8 mouse cellular contexts compared by ENCODE assay signal in genomic region chr10:80141786-80142529, GRCm38 (mm10). TPM values are rescaled to one million over a fixed set of nuclear protein-coding genes. Genes with fewer than 3 reads are reported as not detected.
DNase-seq lines count a peak whose midpoint lies in the region; ATAC-seq and TF ChIP-seq lines count a peak whose summit lies in the region.

No protein-coding gene starts in this region.

- no peaks in the 10 kb centered on the region for H3K9me3 ChIP-seq in embryonic facial prominence, embryonic 12.5 days
- H3K9me3 ChIP-seq in limb, embryonic 12.5 days = no peaks in the 10 kb centered on the region
- no peaks in the 10 kb centered on the region for H3K9me3 ChIP-seq in midbrain, embryonic 14.5 days (ENCODE audit: control insufficient read depth, low read length)

- peaks cover 32% of the 10 kb centered on the region for H3K36me3 ChIP-seq in embryonic facial prominence, embryonic 12.5 days
- peaks cover 34% of the 10 kb centered on the region for H3K36me3 ChIP-seq in limb, embryonic 12.5 days
- H3K36me3 ChIP-seq in midbrain, embryonic 14.5 days (ENCODE audit: control insufficient read depth, insufficient read depth, low read length) = peaks cover 26% of the 10 kb centered on the region
- peaks cover 12% of the 10 kb centered on the region for H3K36me3 ChIP-seq in spleen, adult 2 months (ENCODE audit: control insufficient read depth, insufficient read depth, low read length)

- peak overlapping the region; percentile 82 for H3K27ac ChIP-seq in embryonic facial prominence, embryonic 12.5 days
- H3K27ac ChIP-seq in limb, embryonic 12.5 days = peak overlapping the region; percentile 68
- H3K27ac ChIP-seq in midbrain, embryonic 14.5 days (replicated peaks; ENCODE audit: low read depth, low read length) = peak overlapping the region; percentile 87
- H3K27ac ChIP-seq in spleen, adult 2 months (ENCODE audit: insufficient read depth, low read length) = peak overlapping the region; percentile 92

- peak; percentile 68 for TF ChIP-seq POLR2A in spleen, adult 2 months (IDR thresholded peaks at IDR 0.05; ENCODE audit: low read depth, low read length)

- peak overlapping the region; percentile 77 for H3K4me3 ChIP-seq in embryonic facial prominence, embryonic 12.5 days
- peak overlapping the region; percentile 75 for H3K4me3 ChIP-seq in limb, embryonic 12.5 days (replicated peaks)
- peak overlapping the region; percentile 73 for H3K4me3 ChIP-seq in midbrain, embryonic 14.5 days (replicated peaks; ENCODE audit: low read depth, low read length)
- peak overlapping the region; percentile 89 for H3K4me3 ChIP-seq in spleen, adult 2 months (ENCODE audit: extremely low read depth, insufficient read depth, insufficient read length)

- peak overlapping the region; percentile 92 for H3K4me2 ChIP-seq in embryonic facial prominence, embryonic 12.5 days (replicated peaks)
- H3K4me2 ChIP-seq in limb, embryonic 12.5 days = peak overlapping the region; percentile 91
- peak overlapping the region; percentile 94 for H3K4me2 ChIP-seq in midbrain, embryonic 14.5 days (ENCODE audit: low read length)

- peaks cover 28% of the 10 kb centered on the region for H3K4me1 ChIP-seq in embryonic facial prominence, embryonic 12.5 days
- peaks cover 53% of the 10 kb centered on the region for H3K4me1 ChIP-seq in limb, embryonic 12.5 days (replicated peaks)
- peaks cover 27% of the 10 kb centered on the region for H3K4me1 ChIP-seq in midbrain, embryonic 14.5 days (ENCODE audit: control insufficient read depth, insufficient read depth, low read length)
- peaks cover 19% of the 10 kb centered on the region for H3K4me1 ChIP-seq in spleen, adult 2 months (ENCODE audit: control insufficient read depth, insufficient read depth, insufficient read length)

- DNase-seq in 416B (ENCODE audit: low read depth) = peak; percentile 99
- peak; percentile 95 to 97 for DNase-seq in adrenal gland, postnatal 36 days
- DNase-seq in heart, adult 11 months = peak; percentile 99
- peak; percentile 94 for DNase-seq in kidney, adult 18-20 months
- DNase-seq in midbrain, embryonic 14.5 days = peak; percentile 99
- peak; percentile 94 to 95 for DNase-seq in spleen, adult 2 months (ENCODE audit: low read depth in 1 of 2, low spot score in 2 of 2)

- ATAC-seq in embryonic facial prominence, embryonic 12.5 days (ENCODE audit: insufficient number of reproducible peaks, insufficient read depth, low FRiP score, low TSS enrichment) = peak; percentile 77
- ATAC-seq in limb, embryonic 12.5 days (ENCODE audit: insufficient number of reproducible peaks, insufficient read depth, low FRiP score, low TSS enrichment, low read depth) = peak; percentile 82
- peak; percentile 82 for ATAC-seq in midbrain, embryonic 14.5 days (ENCODE audit: low FRiP score, low TSS enrichment)

- 1% methylated on average over 43 of the region's 43 CpGs for WGBS in embryonic facial prominence, embryonic 12.5 days
- under 1% methylated on average over 43 of the region's 43 CpGs for WGBS in limb, embryonic 12.5 days
- WGBS in midbrain, embryonic 14.5 days = 1% methylated on average over 43 of the region's 43 CpGs
- under 1% methylated on average over 43 of the region's 43 CpGs for WGBS in spleen, adult 2 months

- peak overlapping the region; percentile 86 for H3K9ac ChIP-seq in embryonic facial prominence, embryonic 12.5 days
- H3K9ac ChIP-seq in limb, embryonic 12.5 days (replicated peaks) = peak overlapping the region; percentile 90
- peak overlapping the region; percentile 88 for H3K9ac ChIP-seq in midbrain, embryonic 14.5 days (replicated peaks; ENCODE audit: low read length)

- peaks cover 16% of the 10 kb centered on the region for H3K27me3 ChIP-seq in embryonic facial prominence, embryonic 12.5 days
- peaks cover 36% of the 10 kb centered on the region for H3K27me3 ChIP-seq in limb, embryonic 12.5 days
- H3K27me3 ChIP-seq in midbrain, embryonic 14.5 days (ENCODE audit: control insufficient read depth, insufficient read depth, low read length) = no peaks in the 10 kb centered on the region; the same call in 1 of the 2 replicates
- H3K27me3 ChIP-seq in spleen, adult 2 months (ENCODE audit: control insufficient read depth, insufficient read depth, low read length) = peaks cover 10% of the 10 kb centered on the region; the same call in 1 of the 2 replicates

- no peak for TF ChIP-seq CTCF in spleen, adult 2 months (IDR thresholded peaks at IDR 0.05; ENCODE audit: extremely low read depth, insufficient read depth, insufficient read length, insufficient replicate concordance)

RNA-seq across cellular contexts. Expression of gene Cbarp, which starts 1.3 kb away (rescaled TPM):
- 100 to 1,000 TPM in 1 of 2 experiments, 10 to 100 TPM in 1; 57.5 to 205 TPM for total RNA-seq in adrenal gland, postnatal 36 days (2021)
- polyA plus RNA-seq in embryonic facial prominence, embryonic 12.5 days (2016; fragmentation: Nextera tagmentation; extraction: Ambion mirVana) = 8.4 and 8.5 TPM in 2 replicates
- polyA plus RNA-seq in limb, embryonic 12.5 days (2016; fragmentation: Nextera tagmentation; extraction: Ambion mirVana) = 4.9 and 5.6 TPM in 2 replicates
- 78.9 and 101 TPM in 2 replicates for polyA plus RNA-seq in midbrain, embryonic 14.5 days (2014; fragmentation: Nextera tagmentation; extraction: Ambion mirVana)
- 11.9 and 13.4 TPM in 2 replicates for polyA plus RNA-seq in spleen, adult 2 months (2012; rRNA removed)

RNA-seq across cellular contexts. Expression of gene Atp5d, which starts 3.5 kb away (rescaled TPM):
- total RNA-seq in adrenal gland, postnatal 36 days (2021) = 100 to 1,000 TPM; 561 to 735 TPM
- polyA plus RNA-seq in embryonic facial prominence, embryonic 12.5 days (2016; fragmentation: Nextera tagmentation; extraction: Ambion mirVana) = 457 and 481 TPM in 2 replicates
- polyA plus RNA-seq in limb, embryonic 12.5 days (2016; fragmentation: Nextera tagmentation; extraction: Ambion mirVana) = 460 and 465 TPM in 2 replicates
- polyA plus RNA-seq in midbrain, embryonic 14.5 days (2014; fragmentation: Nextera tagmentation; extraction: Ambion mirVana) = 407 and 480 TPM in 2 replicates
- 592 and 782 TPM in 2 replicates for polyA plus RNA-seq in spleen, adult 2 months (2012; rRNA removed)

RNA-seq across cellular contexts. Expression of gene Midn, which starts 6.1 kb away (rescaled TPM):
- 100 to 1,000 TPM; 104 to 188 TPM for total RNA-seq in adrenal gland, postnatal 36 days (2021)
- 33.4 and 35.1 TPM in 2 replicates for polyA plus RNA-seq in embryonic facial prominence, embryonic 12.5 days (2016; fragmentation: Nextera tagmentation; extraction: Ambion mirVana)
- polyA plus RNA-seq in limb, embryonic 12.5 days (2016; fragmentation: Nextera tagmentation; extraction: Ambion mirVana) = 30.6 and 38.0 TPM in 2 replicates
- polyA plus RNA-seq in midbrain, embryonic 14.5 days (2014; fragmentation: Nextera tagmentation; extraction: Ambion mirVana) = 62.6 and 65.6 TPM in 2 replicates
- 128 and 157 TPM in 2 replicates for polyA plus RNA-seq in spleen, adult 2 months (2012; rRNA removed)

RNA-seq across cellular contexts. Expression of gene Cirbp, which starts 23.8 kb away (rescaled TPM):
- 100 to 1,000 TPM in 1 of 2 experiments, 10 to 100 TPM in 1; 35.0 to 104 TPM for total RNA-seq in adrenal gland, postnatal 36 days (2021)
- polyA plus RNA-seq in embryonic facial prominence, embryonic 12.5 days (2016; fragmentation: Nextera tagmentation; extraction: Ambion mirVana) = 151 and 159 TPM in 2 replicates
- 166 and 175 TPM in 2 replicates for polyA plus RNA-seq in limb, embryonic 12.5 days (2016; fragmentation: Nextera tagmentation; extraction: Ambion mirVana)
- polyA plus RNA-seq in midbrain, embryonic 14.5 days (2014; fragmentation: Nextera tagmentation; extraction: Ambion mirVana) = 295 and 421 TPM in 2 replicates
- 144 and 151 TPM in 2 replicates for polyA plus RNA-seq in spleen, adult 2 months (2012; rRNA removed)

RNA-seq across cellular contexts. Expression of gene Stk11, which starts 26.4 kb away (rescaled TPM):
- 100 to 1,000 TPM; 146 to 149 TPM for total RNA-seq in adrenal gland, postnatal 36 days (2021)
- 17.2 and 18.5 TPM in 2 replicates for polyA plus RNA-seq in embryonic facial prominence, embryonic 12.5 days (2016; fragmentation: Nextera tagmentation; extraction: Ambion mirVana)
- polyA plus RNA-seq in limb, embryonic 12.5 days (2016; fragmentation: Nextera tagmentation; extraction: Ambion mirVana) = 16.1 and 18.1 TPM in 2 replicates
- polyA plus RNA-seq in midbrain, embryonic 14.5 days (2014; fragmentation: Nextera tagmentation; extraction: Ambion mirVana) = 26.5 and 38.7 TPM in 2 replicates
- 120 and 144 TPM in 2 replicates for polyA plus RNA-seq in spleen, adult 2 months (2012; rRNA removed)

Comparison
In these comparisons a context has a peak if more than half of its experiments do, and no peak if none do; other contexts are left out.
1. Peak in every context shown above with its lines: DNase-seq, ATAC-seq, H3K4me3 ChIP-seq and H3K27ac ChIP-seq.